Mouse (Mus musculus): Measurements from ENCODE around the gene Dcaf5. TPM values are rescaled to one million over a fixed set of nuclear protein-coding genes. Genes with fewer than 3 reads are reported as not detected.
"Not testable (repeated sequence)": the region's sequence is repeated elsewhere in the genome, so short reads cannot be mapped to it uniquely, and the experiment has no call there.

The Dcaf5 gene
- polyA plus RNA-seq, 2 experiments: 13.9 to 27.8 TPM

GRCm38 (mm10) chr12:80470206-80470605 lies 33.8 kb upstream of the Dcaf5 start:
- Histone ChIP-seq H3K27me3 (ENCODE audit: control insufficient read depth, insufficient read depth, low read length) (no peaks in the 10 kb centered on the region), H3K27ac (replicated peaks; ENCODE audit: low read depth, low read length) (no peak overlapping the region), H3K4me2 (replicated peaks; ENCODE audit: low read depth, low read length, severe bottlenecking) (no peak overlapping the region), H3K4me3 (replicated peaks; ENCODE audit: low read length) (no peak overlapping the region), H3K9me3 (ENCODE audit: control insufficient read depth, low read length) (no peaks in the 10 kb centered on the region), H3K4me1 (ENCODE audit: control insufficient read depth, insufficient read depth, low read length) (no peaks in the 10 kb centered on the region), H3K9ac (ENCODE audit: low read depth, low read length, severe bottlenecking) (no peak overlapping the region), H3K36me3 (ENCODE audit: control insufficient read depth, insufficient read depth, low read length) (no peaks in the 10 kb centered on the region)
- no peak for DNase-seq (ENCODE audit: low spot score)
- TF ChIP-seq POLR2A (IDR thresholded peaks at IDR 0.05; ENCODE audit: borderline replicate concordance, extremely low read depth, insufficient read depth, insufficient read length): no peak
- 83% methylated on average over 2 of the region's 2 CpGs for WGBS
- no peak for ATAC-seq (ENCODE audit: low FRiP score, low read depth)

- whole genome bisulfite sequencing: 4% methylated on average over 17 of the region's 17 CpGs
- peak overlapping the region; percentile 72 for H3K9ac ChIP-seq (ENCODE audit: low read depth, low read length, severe bottlenecking)
- no peaks in the 10 kb centered on the region for H3K36me3 ChIP-seq (ENCODE audit: control insufficient read depth, insufficient read depth, low read length)
- H3K4me2 ChIP-seq (replicated peaks; ENCODE audit: low read depth, low read length, severe bottlenecking): peak overlapping the region; percentile 66
- H3K27ac ChIP-seq (replicated peaks; ENCODE audit: low read depth, low read length): peak overlapping the region; percentile 84
- peak overlapping the region; percentile 88 for H3K4me3 ChIP-seq (replicated peaks; ENCODE audit: low read length)
- H3K4me1 ChIP-seq (ENCODE audit: control insufficient read depth, insufficient read depth, low read length): 0 out of 2 replicates have a peak, but pooled peaks cover 3% of the 10 kb centered on the region
- no peak for TF ChIP-seq POLR2A (IDR thresholded peaks at IDR 0.05; ENCODE audit: borderline replicate concordance, extremely low read depth, insufficient read depth, insufficient read length)
- no peaks in the 10 kb centered on the region for H3K9me3 ChIP-seq (ENCODE audit: control insufficient read depth, low read length)
- no peaks in the 10 kb centered on the region for H3K27me3 ChIP-seq (ENCODE audit: control insufficient read depth, insufficient read depth, low read length)
- peak; percentile 21 for DNase-seq (ENCODE audit: low spot score)
- no peak for ATAC-seq (ENCODE audit: low FRiP score, low read depth)
Measured at GRCm38 (mm10) chr12:80463666-80464269, 27.4 kb upstream of the Dcaf5 start.

GRCm38 (mm10) chr12:80462942-80463651 lies 26.7 kb upstream of the Dcaf5 start, which contains the start of gene Exd2:
Gene Exd2 (plus strand): TSS chr12:80463095.
- peak within 1 kb of the TSS; percentile 66 for H3K4me2 ChIP-seq (replicated peaks; ENCODE audit: low read depth, low read length, severe bottlenecking)
- WGBS: 2% methylated on average over 37 of the region's 45 CpGs
- H3K4me1 ChIP-seq (ENCODE audit: control insufficient read depth, insufficient read depth, low read length): 0 out of 2 replicates have a peak, but pooled peaks cover 3% of the 10 kb centered on the region
- ATAC-seq (ENCODE audit: low FRiP score, low read depth) (peak; percentile 96), DNase-seq (ENCODE audit: low spot score) (peak; percentile 93)
- H3K4me3 ChIP-seq (replicated peaks; ENCODE audit: low read length): peak within 1 kb of the TSS; percentile 88
- H3K9ac ChIP-seq (ENCODE audit: low read depth, low read length, severe bottlenecking): peak within 1 kb of the TSS; percentile 72
- TF ChIP-seq POLR2A (IDR thresholded peaks at IDR 0.05; ENCODE audit: borderline replicate concordance, extremely low read depth, insufficient read depth, insufficient read length): no peak
- H3K27me3 ChIP-seq (ENCODE audit: control insufficient read depth, insufficient read depth, low read length): no peaks in the 10 kb centered on the region
- peak within 1 kb of the TSS; percentile 84 for H3K27ac ChIP-seq (replicated peaks; ENCODE audit: low read depth, low read length)
- H3K36me3 ChIP-seq (ENCODE audit: control insufficient read depth, insufficient read depth, low read length): no peaks in the 10 kb centered on the region
- no peaks in the 10 kb centered on the region for H3K9me3 ChIP-seq (ENCODE audit: control insufficient read depth, low read length)

- 8% methylated on average over 10 of the region's 10 CpGs for WGBS
- not testable (repeated sequence) for H3K27me3 ChIP-seq (ENCODE audit: control insufficient read depth, insufficient read depth, low read length); H3K9me3 ChIP-seq (ENCODE audit: control insufficient read depth, low read length); ATAC-seq (ENCODE audit: low FRiP score, low read depth); H3K36me3 ChIP-seq (ENCODE audit: control insufficient read depth, insufficient read depth, low read length); H3K4me1 ChIP-seq (ENCODE audit: control insufficient read depth, insufficient read depth, low read length)
- H3K4me3 ChIP-seq (replicated peaks; ENCODE audit: low read length): peak overlapping the region; percentile 88
- peak overlapping the region; percentile 72; the same call in 1 of the 2 replicates for H3K9ac ChIP-seq (ENCODE audit: low read depth, low read length, severe bottlenecking)
- 0 out of 2 replicates have a peak overlapping the region, but pooled peaks have one; percentile 84 for H3K27ac ChIP-seq (replicated peaks; ENCODE audit: low read depth, low read length)
- peak; percentile 21 for DNase-seq (ENCODE audit: low spot score)
- H3K4me2 ChIP-seq (replicated peaks; ENCODE audit: low read depth, low read length, severe bottlenecking): peak overlapping the region; percentile 66
Measured at GRCm38 (mm10) chr12:80462292-80462896, 26.0 kb upstream of the Dcaf5 start.

GRCm38 (mm10) chr12:80458033-80458432 lies 21.6 kb upstream of the Dcaf5 start:
- no peaks in the 10 kb centered on the region for H3K27me3 ChIP-seq (ENCODE audit: control insufficient read depth, insufficient read depth, low read length)
- no peak overlapping the region for H3K9ac ChIP-seq (ENCODE audit: low read depth, low read length, severe bottlenecking)
- no peak overlapping the region for H3K4me2 ChIP-seq (replicated peaks; ENCODE audit: low read depth, low read length, severe bottlenecking)
- no peaks in the 10 kb centered on the region for H3K36me3 ChIP-seq (ENCODE audit: control insufficient read depth, insufficient read depth, low read length)
- no peak for TF ChIP-seq POLR2A (IDR thresholded peaks at IDR 0.05; ENCODE audit: borderline replicate concordance, extremely low read depth, insufficient read depth, insufficient read length)
- H3K27ac ChIP-seq (replicated peaks; ENCODE audit: low read depth, low read length): no peak overlapping the region
- ATAC-seq (ENCODE audit: low FRiP score, low read depth): no peak
- DNase-seq (ENCODE audit: low spot score): peak; percentile 27
- H3K4me1 ChIP-seq (ENCODE audit: control insufficient read depth, insufficient read depth, low read length): no peaks in the 10 kb centered on the region
- no peak overlapping the region for H3K4me3 ChIP-seq (replicated peaks; ENCODE audit: low read length)
- no peaks in the 10 kb centered on the region for H3K9me3 ChIP-seq (ENCODE audit: control insufficient read depth, low read length)
- WGBS: 78% methylated on average over 5 of the region's 5 CpGs
